Mouse (Mus musculus) retina, postnatal 7 days (tissue): ENCODE results near the gene Bicdl2.

Experiments
- DNase-seq: peaks from one replicate; pipeline ENCODE4 v3.0.0-alpha.2; 2012; ENCODE audit warnings: low read depth, low spot score

Gene Bicdl2

DNA sequence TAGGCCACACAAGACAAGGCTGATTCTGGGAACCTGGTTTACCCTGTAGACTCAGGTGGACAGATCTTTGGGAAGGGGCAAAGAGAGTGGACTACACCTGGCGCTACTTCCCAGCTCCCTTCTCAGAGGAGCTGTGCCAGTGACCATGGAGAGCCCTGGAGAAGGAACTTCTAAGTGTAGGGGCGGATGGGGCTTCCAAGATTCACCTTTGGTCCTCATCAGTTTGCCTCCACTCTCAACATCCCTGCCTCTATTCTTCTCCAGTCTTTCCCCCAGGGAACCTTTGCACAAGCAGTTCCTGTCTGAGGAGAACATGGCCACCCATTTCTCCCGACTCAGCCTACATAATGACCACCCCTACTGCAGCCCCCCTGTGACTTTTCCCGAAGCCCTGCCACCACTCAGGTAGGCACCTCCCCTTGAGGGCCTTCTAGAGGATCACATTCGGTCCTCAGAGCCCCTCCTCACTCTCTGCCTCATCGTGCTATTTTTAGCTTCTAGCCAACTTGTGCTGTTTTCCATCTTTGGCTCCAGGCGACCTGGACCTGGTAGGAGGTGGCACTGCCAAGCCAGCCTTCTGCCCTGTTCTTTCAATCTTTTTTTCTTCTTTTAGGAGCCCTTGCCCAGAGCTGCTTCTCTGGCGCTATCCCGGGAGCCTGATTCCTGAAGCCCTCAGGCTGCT, 14.1 kb downstream of the Bicdl2 start:
- no peak for DNase-seq

DNA sequence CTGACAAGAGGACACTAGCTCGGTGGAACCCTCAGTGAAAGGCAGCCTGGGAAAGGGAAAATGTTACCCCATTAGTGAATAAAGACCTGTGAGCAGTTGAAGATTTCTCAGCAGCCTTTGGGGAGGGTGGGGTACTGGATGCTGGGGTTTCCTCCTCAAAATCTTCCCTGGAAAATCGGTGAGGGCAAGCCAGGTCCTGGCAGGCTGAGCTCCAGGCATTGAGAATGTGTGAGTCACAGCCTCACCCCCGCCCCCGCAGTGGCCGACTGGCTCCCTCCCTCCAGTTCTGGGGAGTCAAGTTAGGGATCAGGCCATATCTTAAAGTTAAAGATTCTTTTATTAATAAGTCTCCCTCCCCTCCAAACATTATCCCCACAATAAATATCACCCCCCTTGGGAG, 14.8 kb downstream of the Bicdl2 start:
- DNase-seq = no peak

DNA sequence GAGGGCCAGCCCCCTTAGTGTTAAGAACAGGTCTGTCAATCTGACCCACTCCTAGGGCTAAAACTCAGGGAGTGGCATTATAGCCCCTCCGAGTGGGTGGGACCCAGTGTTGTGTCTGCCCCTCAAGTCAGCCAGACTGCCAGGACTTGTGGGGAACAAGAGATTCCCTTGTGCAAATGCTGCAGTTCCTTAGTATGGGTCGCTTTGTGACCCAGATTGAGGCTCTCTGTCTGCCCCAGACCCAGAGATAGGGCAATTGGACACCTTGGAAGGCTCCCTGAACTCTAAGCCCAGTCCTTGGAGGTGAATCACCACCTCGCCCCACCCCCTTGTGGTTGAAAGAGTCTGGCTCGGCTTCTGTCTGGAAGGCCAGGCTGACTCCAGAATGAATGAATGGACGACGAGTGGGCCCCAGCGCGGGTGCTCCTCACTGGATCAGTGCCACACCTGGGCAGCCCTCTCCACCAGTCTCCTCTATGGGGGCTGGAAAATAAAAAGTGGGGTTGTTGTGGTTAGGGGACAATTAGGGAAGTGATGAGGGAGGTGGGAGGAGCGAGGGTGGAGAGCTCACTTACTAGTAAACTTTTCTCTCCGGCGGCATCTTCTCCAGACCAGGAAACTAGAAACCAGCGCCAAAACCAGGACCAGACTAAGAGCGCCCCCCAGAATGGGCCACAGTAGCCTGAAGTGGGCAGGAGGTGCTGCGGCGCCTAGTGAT, 15.4 kb downstream of the Bicdl2 start:
- no peak for DNase-seq

DNA sequence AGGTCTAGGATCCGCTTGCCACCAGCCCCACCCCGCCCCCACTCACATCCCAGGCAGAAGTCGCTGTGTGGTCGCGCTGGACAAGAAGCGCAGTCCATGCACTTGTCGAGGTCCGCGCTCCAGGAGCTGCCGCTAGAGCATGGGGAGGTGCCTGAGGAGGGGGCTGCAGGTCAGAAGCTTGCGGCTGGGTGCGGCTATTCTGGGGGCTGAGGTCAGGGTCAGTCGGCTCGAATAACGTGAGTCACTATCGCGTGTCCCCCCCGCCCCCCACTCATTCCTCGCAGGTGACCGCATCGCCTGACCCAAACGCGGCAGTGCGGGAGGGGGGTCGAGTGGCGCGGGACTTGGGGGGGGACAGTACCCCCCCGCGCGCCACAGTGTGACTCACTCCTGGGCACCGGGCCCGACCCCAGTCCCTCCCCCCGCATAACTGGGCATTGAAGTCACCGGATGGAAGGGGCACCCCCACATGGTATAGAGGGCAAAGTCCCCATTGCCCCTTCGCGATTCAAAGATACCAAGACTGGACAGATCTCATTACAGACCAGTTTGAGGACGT, 16.2 kb downstream of the Bicdl2 start:
- DNase-seq = no peak

DNA sequence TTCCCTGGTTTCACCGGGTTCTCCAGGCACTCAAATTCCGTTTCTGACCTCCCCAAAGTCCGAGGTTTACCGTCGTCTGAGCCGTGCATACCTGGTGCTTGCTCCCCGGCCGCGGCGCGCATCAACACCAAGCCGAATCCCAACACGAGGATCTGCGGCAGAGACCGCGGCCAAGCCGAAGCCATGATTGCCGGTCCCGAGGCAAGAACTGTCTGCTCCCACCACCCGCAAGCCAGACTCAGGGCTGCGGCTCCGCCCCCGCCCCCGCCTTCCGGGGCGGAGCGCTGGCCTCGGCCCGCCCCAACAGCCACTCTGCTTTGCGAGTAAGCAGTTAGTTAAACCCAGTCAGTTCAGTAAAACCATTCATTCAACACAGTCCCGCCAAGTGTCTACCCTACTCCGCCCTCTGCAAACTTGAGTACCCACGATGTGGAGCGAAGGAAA, 17.0 kb downstream of the Bicdl2 start, which contains the start of gene Tnfrsf12a:
Gene Tnfrsf12a, minus strand, starts transcription at position 233 of the 444 bp plus-strand sequence.
- peak; percentile 56 for DNase-seq

DNA sequence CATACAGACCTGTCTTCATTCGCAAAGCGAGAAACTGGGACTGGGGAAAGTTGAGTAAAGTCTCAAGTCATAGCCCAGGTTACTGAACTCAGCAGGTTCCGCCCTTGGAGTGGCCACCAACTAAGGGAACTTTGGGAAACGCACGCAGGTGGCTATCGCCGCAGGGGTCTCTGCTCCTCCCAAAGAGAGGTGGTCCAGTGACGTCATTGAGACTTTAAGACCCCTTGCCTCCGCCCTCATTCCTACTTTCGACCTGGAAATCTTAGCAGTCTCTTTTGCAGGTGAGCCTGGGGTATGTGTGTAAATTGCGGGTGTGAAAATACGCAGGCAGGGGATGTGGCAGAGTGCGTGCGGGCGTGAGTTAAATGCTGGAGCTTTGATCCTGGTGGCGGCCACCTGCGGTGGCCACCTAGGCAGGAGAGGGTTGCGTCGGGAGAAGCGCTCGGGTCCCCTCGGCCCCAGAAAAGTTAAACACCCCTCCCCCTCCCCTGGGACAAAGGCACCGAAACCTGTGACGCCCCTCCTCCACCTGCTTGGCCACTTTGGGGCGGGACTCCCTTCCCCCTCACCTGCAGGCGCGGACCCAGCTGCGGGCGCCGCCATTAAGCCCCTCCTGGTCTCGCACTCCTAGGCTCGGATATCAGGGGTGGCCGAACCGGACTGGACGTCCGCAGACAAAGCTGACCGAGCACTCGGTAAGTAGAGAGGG, 19.0 kb downstream of the Bicdl2 start, which contains the start of gene Cldn6:
Gene Cldn6, plus strand, starts transcription at position 123 of the 709 bp plus-strand sequence.
- DNase-seq = no peak

DNA sequence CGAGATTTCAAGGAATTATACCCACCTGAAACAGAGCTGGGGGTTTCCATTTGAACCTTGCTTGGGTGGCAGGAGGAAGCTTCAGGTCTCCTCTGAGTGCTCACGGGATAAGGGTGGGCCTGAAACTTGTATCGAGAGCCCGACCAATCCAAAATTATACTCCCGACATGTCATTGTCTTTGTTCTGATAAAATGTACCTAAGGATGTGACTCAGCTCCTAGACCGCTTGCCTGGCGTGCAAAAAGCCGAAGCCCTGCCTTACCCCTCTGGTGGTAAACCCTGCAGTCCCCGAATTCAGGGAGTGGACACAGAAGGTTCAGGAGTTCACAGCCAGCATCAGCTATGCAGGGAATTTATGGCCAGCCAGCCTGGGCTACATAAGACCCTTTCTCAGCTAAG, 20.0 kb downstream of the Bicdl2 start:
- no peak for DNase-seq

DNA sequence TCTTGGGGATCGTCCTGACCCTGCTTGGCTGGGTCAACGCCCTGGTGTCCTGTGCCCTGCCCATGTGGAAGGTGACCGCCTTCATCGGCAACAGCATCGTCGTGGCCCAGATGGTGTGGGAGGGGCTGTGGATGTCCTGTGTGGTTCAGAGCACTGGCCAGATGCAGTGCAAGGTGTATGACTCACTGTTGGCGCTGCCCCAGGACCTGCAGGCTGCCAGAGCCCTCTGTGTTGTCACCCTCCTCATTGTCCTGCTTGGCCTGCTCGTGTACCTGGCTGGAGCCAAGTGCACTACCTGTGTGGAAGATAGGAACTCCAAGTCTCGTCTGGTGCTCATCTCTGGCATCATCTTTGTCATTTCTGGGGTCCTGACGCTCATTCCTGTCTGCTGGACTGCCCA, 20.8 kb downstream of the Bicdl2 start:
- no peak for DNase-seq

DNA sequence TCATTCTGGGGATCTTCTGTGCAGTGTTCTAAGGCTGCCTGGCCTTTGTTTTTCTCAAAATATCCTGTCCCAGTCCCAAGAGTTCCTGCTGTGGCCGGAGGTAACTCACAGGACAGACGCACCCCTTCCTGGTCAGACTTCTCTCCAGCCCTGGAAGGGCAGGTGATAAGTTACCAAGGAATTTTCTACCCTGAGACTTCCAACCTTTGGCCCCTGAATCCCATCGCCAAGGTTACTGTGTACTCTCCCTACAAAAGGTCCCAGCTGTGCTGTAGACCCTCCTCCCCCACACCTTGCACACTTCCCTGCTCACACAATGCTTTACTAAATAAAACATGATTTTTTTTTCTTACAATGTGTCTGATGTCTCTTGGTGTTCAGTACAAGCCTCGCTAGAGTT, 21.8 kb downstream of the Bicdl2 start:
- DNase-seq = no peak

DNA sequence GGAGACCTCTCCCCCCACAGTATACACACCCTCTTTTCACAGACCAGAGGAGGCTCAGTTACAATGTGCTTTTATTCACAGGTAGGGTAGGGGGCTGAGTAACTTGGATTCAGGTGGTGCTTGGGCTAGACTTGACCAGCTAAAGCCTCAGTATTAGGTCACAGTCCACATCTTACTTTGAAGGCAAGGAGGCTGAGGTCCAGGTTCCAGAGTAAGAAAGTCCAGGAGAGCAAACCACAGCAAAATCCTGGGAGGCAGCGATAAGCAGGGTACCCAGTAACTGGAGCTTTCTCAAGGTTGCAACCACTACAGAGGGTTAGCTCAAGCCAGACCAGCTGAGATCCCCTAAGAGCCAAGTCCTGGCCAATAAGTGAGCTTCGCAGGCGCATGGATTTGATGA, 22.2 kb downstream of the Bicdl2 start:
- no peak for DNase-seq

DNA sequence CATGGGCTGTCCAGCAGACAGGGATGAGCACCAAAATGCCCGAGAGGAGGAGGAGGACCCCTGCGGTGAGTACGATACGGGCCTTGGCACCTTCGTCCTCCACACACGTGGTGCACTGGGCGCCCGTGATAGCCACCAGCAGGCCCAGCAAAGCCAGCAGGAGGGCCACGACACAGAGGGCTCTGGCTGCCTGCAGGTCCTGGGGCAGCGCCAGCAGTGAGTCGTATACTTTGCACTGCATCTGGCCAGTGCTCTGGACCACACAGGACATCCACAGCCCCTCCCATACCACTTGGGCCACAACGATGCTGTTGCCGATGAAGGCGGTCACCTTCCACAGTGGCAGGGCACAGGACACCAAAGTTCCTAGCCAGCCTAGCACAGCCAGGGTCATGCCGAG, 22.9 kb downstream of the Bicdl2 start:
- no peak for DNase-seq

DNA sequence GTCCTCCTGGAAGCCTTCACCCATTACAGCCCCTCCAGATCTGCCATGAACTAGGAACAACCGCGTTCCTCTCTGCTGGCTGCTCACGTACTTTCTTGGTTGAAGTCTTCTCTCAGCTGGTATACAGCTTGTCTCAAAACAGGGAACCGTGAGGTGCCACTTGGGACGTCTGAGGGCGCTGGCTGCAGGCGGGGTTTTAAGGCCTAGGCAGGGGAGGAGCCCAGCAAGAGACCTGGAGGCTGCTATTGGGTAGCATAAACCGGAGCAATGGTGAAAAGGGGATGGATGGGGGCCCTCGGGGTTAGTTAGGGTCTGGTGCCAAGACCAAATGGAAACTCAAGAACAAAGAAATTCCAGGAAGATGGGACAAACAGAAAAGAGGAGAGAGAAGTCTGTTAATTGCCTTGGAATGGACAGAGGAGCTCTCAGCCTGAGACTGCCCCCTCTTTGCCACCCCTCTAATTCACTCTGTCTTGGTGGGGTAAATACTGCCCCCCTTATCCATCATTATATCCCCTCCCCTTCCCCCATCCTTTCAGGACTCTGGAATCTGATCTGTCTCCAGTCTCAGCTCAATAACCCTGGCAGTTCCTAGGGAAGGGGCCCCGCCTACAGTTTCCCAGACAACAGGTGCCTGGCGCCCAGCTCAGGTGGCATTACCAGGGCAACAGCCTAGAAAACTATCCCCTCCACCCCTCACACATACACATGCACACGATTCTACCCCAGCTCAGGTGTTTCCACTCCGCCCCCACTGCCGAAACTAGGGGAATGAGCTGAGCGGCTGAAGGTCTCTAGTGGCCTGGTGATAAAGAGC, 23.8 kb downstream of the Bicdl2 start, which contains the start of gene Cldn9:
Gene Cldn9, minus strand, starts transcription at position 171 of the 817 bp plus-strand sequence.
- no peak for DNase-seq

DNA sequence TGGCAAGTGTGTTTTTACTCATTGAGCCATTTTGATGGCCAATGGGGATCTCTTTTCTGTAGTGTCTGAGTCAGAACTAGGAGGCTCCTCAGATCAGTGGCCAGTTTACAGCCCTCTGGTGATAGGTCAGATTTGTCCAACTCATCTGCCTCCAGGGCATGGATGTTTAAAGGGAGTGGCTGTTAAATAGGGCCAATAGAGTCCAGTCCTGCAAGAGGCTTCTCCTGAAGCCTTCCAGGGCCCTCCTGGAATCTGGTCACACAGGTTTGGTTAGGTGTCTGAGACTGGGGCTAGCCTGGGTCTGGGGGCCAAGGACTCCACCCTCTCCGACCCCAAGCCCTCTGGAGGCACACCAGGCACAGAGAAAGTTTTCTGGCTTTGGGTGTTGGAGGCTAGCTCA, 34.2 kb downstream of the Bicdl2 start:
- DNase-seq = no peak

DNA sequence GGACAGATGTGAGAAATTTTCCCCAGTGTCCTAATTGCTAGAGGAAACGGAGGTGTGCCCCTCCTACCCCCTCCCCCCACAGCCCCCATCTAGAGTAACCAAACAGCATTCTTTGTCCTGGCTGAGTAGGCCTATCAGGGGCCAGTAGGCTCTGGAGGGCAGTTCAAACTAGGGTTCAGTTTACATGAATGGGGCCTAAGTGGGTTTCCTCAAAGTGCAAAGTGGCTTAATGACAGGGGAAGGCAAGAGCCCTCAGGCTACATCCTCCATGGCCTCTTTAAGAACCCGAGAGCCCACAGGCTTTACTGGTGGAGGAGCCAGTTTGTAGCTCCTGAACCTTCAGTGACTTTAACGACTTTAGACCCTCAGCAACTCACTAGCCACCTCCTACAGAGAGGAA, 35.5 kb downstream of the Bicdl2 start:
- DNase-seq = no peak

DNA sequence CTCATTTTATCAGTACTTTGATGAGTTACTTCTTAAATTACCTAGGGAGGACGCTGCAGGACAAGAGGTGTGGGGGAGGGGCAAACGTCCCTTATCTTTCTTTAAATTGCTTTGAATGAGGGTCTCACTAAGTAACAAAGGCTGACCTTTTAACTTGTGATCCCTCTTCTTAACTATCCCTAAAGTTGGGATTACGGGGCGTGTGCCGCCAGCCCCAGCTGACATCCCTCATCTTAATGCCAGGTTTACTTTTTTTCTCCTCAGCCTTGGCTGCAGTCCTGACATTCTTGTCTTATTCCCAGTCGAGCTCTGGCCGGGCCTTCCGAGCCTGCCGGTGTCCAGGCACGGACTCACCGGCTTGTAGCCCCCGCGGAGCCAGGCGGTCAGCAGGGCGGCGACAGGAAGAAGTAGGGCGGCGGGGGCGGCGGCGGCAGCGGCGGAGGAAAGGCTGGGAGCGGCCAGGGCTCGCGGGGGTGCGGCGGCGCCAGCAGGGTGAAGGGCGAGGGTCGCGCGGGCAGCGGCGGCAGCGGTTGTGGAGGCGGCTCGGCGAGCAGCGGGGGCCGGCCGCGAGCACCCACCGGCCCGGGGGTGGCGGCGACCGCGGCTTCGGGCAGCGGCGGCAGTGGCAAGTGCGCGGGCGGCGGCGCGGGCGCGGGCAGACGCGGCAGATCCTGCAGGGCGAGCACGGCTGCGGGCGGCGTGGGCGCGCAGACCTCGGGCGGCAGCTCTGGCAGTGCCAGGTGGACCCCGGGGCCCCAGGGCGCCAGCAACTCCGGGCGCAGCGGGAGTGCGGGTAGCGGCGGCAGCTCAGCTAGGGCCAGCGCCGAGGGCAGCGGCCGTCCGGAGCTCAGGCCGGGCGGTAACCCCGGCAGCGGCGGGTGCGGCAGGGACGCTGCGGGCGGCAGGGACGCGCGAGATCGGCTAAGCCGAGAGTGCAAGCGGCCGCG, 39.1 kb downstream of the Bicdl2 start:
- no peak for DNase-seq

DNA sequence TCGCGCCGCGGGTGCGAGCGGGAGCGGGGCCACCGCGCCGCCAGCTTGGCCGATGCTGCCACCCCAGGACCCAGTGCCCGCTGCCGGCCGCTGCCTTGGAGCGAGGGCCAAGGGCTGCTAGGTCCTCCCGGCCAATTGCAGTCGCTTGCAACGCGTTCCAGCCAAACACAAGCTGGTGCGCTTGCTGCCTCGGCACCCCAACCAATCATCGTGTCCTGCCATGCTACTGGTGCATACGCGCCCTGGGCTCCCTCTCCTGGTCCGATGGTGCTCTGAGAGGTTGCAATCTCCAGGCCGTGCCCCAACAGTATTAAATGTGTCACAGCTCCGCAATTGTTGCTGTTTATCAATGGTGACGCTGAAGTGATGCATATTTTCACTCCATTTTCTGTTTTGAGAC, 39.8 kb downstream of the Bicdl2 start:
- DNase-seq = peak; percentile 78

DNA sequence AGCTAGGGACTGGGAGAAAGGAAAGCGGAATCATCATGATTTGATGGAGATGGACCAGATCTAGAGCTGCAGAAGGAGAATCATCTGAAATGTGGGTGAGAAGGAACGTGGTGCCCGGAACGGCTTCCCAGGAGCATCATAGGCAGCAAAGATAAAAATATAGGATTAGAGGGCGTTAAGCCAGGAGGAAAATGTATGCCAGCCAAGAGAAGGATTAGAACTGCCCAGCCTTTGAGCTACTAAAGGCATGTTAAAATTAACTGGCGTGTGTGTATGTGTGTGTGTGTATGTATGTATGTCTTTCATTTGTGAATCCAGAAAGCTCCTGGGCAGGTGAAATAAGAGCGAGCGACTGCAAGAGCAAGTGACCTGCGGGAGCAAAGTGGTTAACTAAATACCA, 43.0 kb downstream of the Bicdl2 start:
- no peak for DNase-seq

DNA sequence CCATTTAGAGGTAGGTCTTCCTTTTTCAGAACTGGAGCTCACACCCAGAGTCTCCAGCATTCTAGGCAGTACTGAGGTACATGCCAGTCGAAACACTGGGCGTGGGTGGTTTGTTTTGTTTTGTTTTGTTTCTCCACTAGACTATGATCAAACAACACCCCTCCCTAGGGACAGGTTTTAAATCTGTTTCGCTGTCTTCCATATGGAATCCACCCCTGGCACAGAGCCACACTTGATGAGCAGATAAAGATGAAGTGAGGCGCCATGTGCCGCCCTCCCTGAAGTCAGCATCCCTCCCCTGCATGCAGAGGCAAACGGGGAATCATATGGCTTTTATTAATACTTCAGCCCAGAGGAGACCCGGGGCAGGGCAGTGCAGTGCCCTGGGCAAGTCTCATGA, 44.4 kb downstream of the Bicdl2 start:
- DNase-seq = no peak

DNA sequence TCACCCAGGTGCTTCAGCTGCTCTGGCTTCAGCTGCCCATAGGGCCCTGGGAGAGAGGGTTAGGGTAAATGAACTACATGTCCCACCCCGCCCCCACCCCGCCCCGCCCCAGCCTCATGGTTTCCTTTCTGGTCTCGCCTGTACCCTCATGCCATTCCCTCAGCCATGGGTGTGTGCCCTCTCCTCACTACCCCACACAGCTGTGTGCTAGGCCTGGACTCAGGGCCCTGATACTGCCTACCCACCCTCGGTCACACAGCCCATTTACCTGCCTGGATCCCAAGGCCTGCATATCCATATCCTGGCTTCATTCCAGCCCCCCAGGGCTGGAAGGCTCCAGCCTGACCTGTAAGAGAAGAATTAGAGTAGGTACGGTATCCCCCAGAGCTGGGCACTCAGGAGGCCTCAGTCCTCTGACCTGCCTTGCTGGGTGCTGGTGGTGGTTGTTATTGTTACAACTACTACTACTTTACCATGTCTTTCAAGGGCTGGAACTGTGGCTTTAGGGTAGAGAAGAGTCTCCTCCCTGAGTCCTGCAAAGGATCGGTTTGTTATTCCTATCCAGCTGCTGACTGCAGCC, 45.3 kb downstream of the Bicdl2 start:
- DNase-seq = no peak

DNA sequence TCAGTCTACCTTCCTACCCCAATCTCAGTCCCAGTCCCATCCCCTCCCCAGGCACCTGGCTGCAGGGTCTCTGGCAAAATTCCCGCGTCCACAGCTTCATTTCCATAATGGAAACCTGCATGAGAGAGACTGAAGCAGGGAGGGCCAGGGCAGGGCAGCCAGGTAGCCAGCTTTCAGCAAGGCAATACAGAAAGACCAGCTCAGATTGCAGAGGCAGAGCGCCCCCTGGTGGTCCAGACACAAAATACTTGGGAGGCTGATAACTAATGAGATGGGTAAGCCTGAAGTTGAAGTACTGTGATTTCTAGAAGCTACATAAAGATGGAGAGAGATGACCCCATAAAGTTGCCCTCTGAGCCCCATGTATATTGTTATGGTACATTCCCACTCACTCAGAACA, 45.9 kb downstream of the Bicdl2 start:
- DNase-seq = peak; percentile 72
